Mouse (Mus musculus) testis, adult 2 months (tissue): ENCODE data around the gene Gkn1. TPM values are rescaled to one million over a fixed set of nuclear protein-coding genes. Genes with fewer than 3 reads are reported as not detected.

ENCODE experiments used
- H3K27ac ChIP-seq: fragments of 200-500 bp; 2 replicates; pipeline ENCODE4 v1.5.1; 2012; ENCODE audit warnings: low read depth, low read length; ENCODE audit not compliant: control insufficient read depth, insufficient read depth
- H3K27me3 ChIP-seq: fragments of 200-500 bp; 2 replicates; pipeline ENCODE4 v1.6.1; 2012; ENCODE audit warnings: mild to moderate bottlenecking, low read length, moderate library complexity; ENCODE audit not compliant: control insufficient read depth, insufficient read depth
- H3K36me3 ChIP-seq: fragments of 200-500 bp; 2 replicates; pipeline ENCODE4 v1.6.1; 2012; ENCODE audit warnings: mild to moderate bottlenecking, low read length; ENCODE audit not compliant: control insufficient read depth, insufficient read depth
- H3K4me1 ChIP-seq: fragments of 200-500 bp; 2 replicates; pipeline ENCODE4 v1.6.1; 2012; ENCODE audit warnings: low read length; ENCODE audit not compliant: control insufficient read depth, insufficient read depth
- H3K4me3 ChIP-seq: fragments of 200-500 bp; 2 replicates; pipeline ENCODE4 v1.5.1; 2012; ENCODE audit warnings: low read depth, mild to moderate bottlenecking, low read length, moderate library complexity, mixed read lengths; ENCODE audit not compliant: control insufficient read depth
- CTCF ChIP-seq: fragments of 200-500 bp; IDR thresholded peaks from 2 replicates; pipeline ENCODE4 v1.5.1; 2012; ENCODE audit warnings: low read depth, mild to moderate bottlenecking, inconsistent platforms, low read length, moderate library complexity; ENCODE audit not compliant: control insufficient read depth, insufficient read depth, insufficient replicate concordance
- POLR2A ChIP-seq: fragments of 200-500 bp; IDR thresholded peaks from 2 replicates; pipeline ENCODE4 v1.6.1; 2012; ENCODE audit warnings: low read depth, mild to moderate bottlenecking, inconsistent platforms, low read length, moderate library complexity; ENCODE audit not compliant: control insufficient read depth
- polyA plus RNA-seq: library from polyadenylated mRNA; depleted of rRNA; stranded (reverse); fragments of >200 nt; gene quantifications from 2 replicates; pipeline ENCODE4 v1.2.3, GENCODE M21; 2012; rRNA removed

The Gkn1 gene
- polyA plus RNA-seq, 1 experiment, result 0.19 TPM

DNA sequence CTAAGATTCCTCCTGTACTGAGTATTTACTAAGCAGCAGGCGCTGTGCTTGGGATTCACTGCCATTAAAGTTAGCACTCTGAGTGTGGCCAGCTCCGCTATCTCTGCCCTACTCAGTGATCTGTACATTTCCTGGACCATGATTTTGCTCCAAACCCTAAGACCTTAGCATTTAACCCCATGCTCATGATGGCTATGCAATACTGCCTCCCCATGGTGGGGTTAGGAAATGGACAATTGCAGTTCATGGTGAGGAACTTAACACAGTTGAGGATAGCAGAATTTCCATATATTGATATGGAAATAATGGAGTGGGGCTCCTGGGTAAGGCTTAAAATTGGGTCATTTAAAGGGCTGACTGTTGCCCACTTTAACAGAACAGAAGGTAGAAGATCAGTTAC is 27.4 kb downstream of the Gkn1 start:
- H3K36me3 ChIP-seq, result no peaks in the 10 kb centered on the region
- H3K4me1 ChIP-seq, result no peaks in the 10 kb centered on the region
- no peak for TF ChIP-seq CTCF
- H3K27me3 ChIP-seq, result no peaks in the 10 kb centered on the region
- H3K4me3 ChIP-seq, result no peak overlapping the region
- H3K27ac ChIP-seq, result no peak overlapping the region

DNA sequence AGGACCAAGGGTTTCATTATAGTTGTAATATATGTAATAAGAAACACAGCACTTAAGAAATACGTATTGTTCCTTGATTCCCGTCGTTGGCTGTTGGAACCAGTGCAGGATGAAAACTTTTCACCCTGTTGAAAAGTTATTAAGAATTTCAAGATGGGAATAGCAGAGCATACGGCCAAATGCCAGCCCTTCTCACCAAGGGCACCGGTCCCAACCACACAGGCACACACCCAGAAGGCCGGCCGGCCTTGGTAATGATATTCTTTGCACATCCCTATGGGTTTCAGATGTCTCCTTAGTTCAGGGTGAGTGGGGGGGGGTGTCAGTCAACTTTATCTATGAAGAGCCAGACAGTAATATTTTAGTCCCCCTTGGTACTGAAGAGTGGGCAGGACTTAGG is 32.1 kb downstream of the Gkn1 start:
- Histone ChIP-seq H3K36me3 (no peaks in the 10 kb centered on the region), H3K4me1 (no peaks in the 10 kb centered on the region), H3K27me3 (no peaks in the 10 kb centered on the region), H3K27ac (no peak overlapping the region), H3K4me3 (no peak overlapping the region)
- TF ChIP-seq CTCF (no peak), POLR2A (no peak)

- Histone ChIP-seq H3K4me1 (no peaks in the 10 kb centered on the region), H3K27ac (no peak overlapping the region), H3K4me3 (no peak overlapping the region), H3K36me3 (no peaks in the 10 kb centered on the region), H3K27me3 (no peaks in the 10 kb centered on the region)
- TF ChIP-seq CTCF (no peak), POLR2A (no peak)
These were observed 33.8 kb downstream of the Gkn1 start for GRCm38 (mm10) chr6:87316966-87317365.

GRCm38 (mm10) chr6:87312761-87313160 is 38.0 kb downstream of the Gkn1 start:
- H3K4me3 ChIP-seq, result no peak overlapping the region
- H3K27me3 ChIP-seq, result no peaks in the 10 kb centered on the region
- no peak overlapping the region for H3K27ac ChIP-seq
- H3K36me3 ChIP-seq, result no peaks in the 10 kb centered on the region
- no peak for TF ChIP-seq CTCF
- no peak for TF ChIP-seq POLR2A
- H3K4me1 ChIP-seq, result no peaks in the 10 kb centered on the region

GRCm38 (mm10) chr6:87304486-87304885 is 46.3 kb downstream of the Gkn1 start:
- Histone ChIP-seq H3K4me1 (no peaks in the 10 kb centered on the region), H3K4me3 (no peak overlapping the region), H3K27ac (no peak overlapping the region), H3K36me3 (no peaks in the 10 kb centered on the region), H3K27me3 (no peaks in the 10 kb centered on the region)
- TF ChIP-seq POLR2A (no peak), CTCF (no peak)

- Histone ChIP-seq H3K36me3 (no peaks in the 10 kb centered on the region), H3K27me3 (no peaks in the 10 kb centered on the region), H3K27ac (no peak overlapping the region), H3K4me1 (no peaks in the 10 kb centered on the region), H3K4me3 (no peak overlapping the region)
- TF ChIP-seq CTCF (no peak), POLR2A (no peak)
These were observed 48.0 kb downstream of the Gkn1 start for GRCm38 (mm10) chr6:87302746-87303145.

GRCm38 (mm10) chr6:87301991-87302390 is 48.8 kb downstream of the Gkn1 start:
- Histone ChIP-seq H3K4me1 (no peaks in the 10 kb centered on the region), H3K27ac (no peak overlapping the region), H3K27me3 (no peaks in the 10 kb centered on the region), H3K4me3 (no peak overlapping the region), H3K36me3 (no peaks in the 10 kb centered on the region)
- no peak for TF ChIP-seq CTCF
- TF ChIP-seq POLR2A, result no peak

Other genes starting within 250 kb of the Gkn1 start
- 3.9 and 5.0 TPM in 2 replicates for gene D6Ertd527e, start 246.2 kb downstream of the Gkn1 start, polyA plus RNA-seq
- 0.55 and 0.62 TPM in 2 replicates for gene Antxr1, start 15.1 kb downstream of the Gkn1 start, polyA plus RNA-seq
- gene Gkn2, start 22.4 kb upstream of the Gkn1 start, polyA plus RNA-seq, result 0.24 and 0.70 TPM in 2 replicates
- 0.34 and 0.42 TPM in 2 replicates for gene Gkn3, start 38.0 kb upstream of the Gkn1 start, polyA plus RNA-seq
- gene Bmp10, start 78.1 kb upstream of the Gkn1 start, polyA plus RNA-seq, result not detected in 2 replicates
- 0.08 and 0.14 TPM in 2 replicates for gene Arhgap25, start 182.3 kb upstream of the Gkn1 start, polyA plus RNA-seq
- gene Prokr1, start 239.8 kb upstream of the Gkn1 start, polyA plus RNA-seq, result 0.77 and 0.98 TPM in 2 replicates